11 mouse cellular contexts compared by ENCODE assay signal in genomic region chr8:71527162-71527870, GRCm38 (mm10). TPM values are rescaled to one million over a fixed set of nuclear protein-coding genes. Genes with fewer than 3 reads are reported as not detected.
A peak's percentile ranks its signal among the peaks of the same experiment; 100 is the strongest.
DNase-seq lines count a peak whose midpoint lies in the region; ATAC-seq and TF ChIP-seq lines count a peak whose summit lies in the region.
"Had no signal": no experiment of that assay in that cellular context is flagged by ENCODE, and none has a peak within 500 bp of the region (broad histone marks: within the 10 kb centered on the region; RNA-seq: fewer than 3 reads in every experiment).

No protein-coding gene starts in this region.

- H3K9me3 ChIP-seq in kidney, embryonic 16.5 days (ENCODE audit: low read length) = no peaks in the 10 kb centered on the region
- no peaks in the 10 kb centered on the region for H3K9me3 ChIP-seq in CH12.LX (replicated peaks; ENCODE audit: low read length)
- H3K9me3 ChIP-seq in limb, embryonic 10.5 days (replicated peaks) = no peaks in the 10 kb centered on the region

- no peak for TF ChIP-seq RAD21 in CH12.LX (IDR thresholded peaks at IDR 0.05; ENCODE audit: low read depth, low read length)

- no peak for DNase-seq in kidney, postnatal 4 days
- DNase-seq in CH12.LX (ENCODE audit: extremely low read depth) (peak; percentile 37), NIH3T3 (ENCODE audit: low read depth) (peak; percentile 62)
- DNase-seq in limb, embryonic 10.5 days (ENCODE audit: low spot score) = no peak
- DNase-seq in urinary bladder, postnatal 36 days (ENCODE audit: low spot score in 2 of 2) = no peak
- DNase-seq in testis, postnatal 14 days (ENCODE audit: low spot score) = no peak
- DNase-seq: gastrocnemius, postnatal 36 days; right cerebral cortex, postnatal 4 days had no signal

- no peak; the same call in 1 of the 2 replicates for TF ChIP-seq EP300 in CH12.LX (IDR thresholded peaks at IDR 0.05; ENCODE audit: low read length)

- TF ChIP-seq POLR2A in CH12.LX (IDR thresholded peaks at IDR 0.05; ENCODE audit: low read depth, low read length) = no peak

- peaks cover 21% of the 10 kb centered on the region for H3K4me1 ChIP-seq in kidney, embryonic 16.5 days (ENCODE audit: insufficient read depth, low read length)
- peaks cover 27 to 48% of the 10 kb centered on the region in 2 experiments for H3K4me1 ChIP-seq in CH12.LX (ENCODE audit: control insufficient read depth in 1 of 2, insufficient read depth in 2 of 2)
- peaks cover 23% of the 10 kb centered on the region for H3K4me1 ChIP-seq in limb, embryonic 10.5 days

- no peak for ATAC-seq in kidney, embryonic 16.5 days (ENCODE audit: low FRiP score, low TSS enrichment)

- H3K4me3 ChIP-seq in kidney, embryonic 16.5 days (ENCODE audit: low read length) = no peak overlapping the region
- H3K4me3 ChIP-seq in CH12.LX (replicated peaks in 1 of 3; ENCODE audit: low read depth in 2 of 3, low read length in 2 of 3, poor library complexity in 1 of 3) = no peak overlapping the region
- H3K4me3 ChIP-seq in limb, embryonic 10.5 days = no peak overlapping the region

- H3K4me2 ChIP-seq in kidney, embryonic 16.5 days (replicated peaks; ENCODE audit: low read depth, low read length) = no peak overlapping the region
- H3K4me2 ChIP-seq in CH12.LX (ENCODE audit: insufficient read depth, low read depth, poor library complexity, severe bottlenecking) = peak overlapping the region; percentile 26; the same call in 1 of the 2 replicates

- peak overlapping the region; percentile 82 for H3K27ac ChIP-seq in kidney, embryonic 16.5 days (ENCODE audit: low read length)
- peak overlapping the region; percentile 40; the same call in 1 of the 2 replicates for H3K27ac ChIP-seq in CH12.LX (ENCODE audit: insufficient read depth, low read depth)
- 0 out of 2 replicates have a peak overlapping the region, but pooled peaks have one; percentile 19 for H3K27ac ChIP-seq in limb, embryonic 10.5 days

- dilution Hi-C loops in CH12.LX (cut with MboI; ENCODE audit: extremely low pct_ligation_motif_present, extremely low pct_unique_long_range_greater_than_20kb, low sequenced_read_pairs) = no loop called here

- in situ Hi-C loops in CH12.LX (cut with MboI; ENCODE audit: low pct_ligation_motif_present, low pct_unique_long_range_greater_than_20kb, low sequenced_read_pairs) = no loop called here

- peaks cover 16% of the 10 kb centered on the region for H3K27me3 ChIP-seq in kidney, embryonic 16.5 days (ENCODE audit: insufficient read depth, low read length)
- no peaks in the 10 kb centered on the region for H3K27me3 ChIP-seq in CH12.LX (replicated peaks)
- peaks cover 60% of the 10 kb centered on the region for H3K27me3 ChIP-seq in limb, embryonic 10.5 days (ENCODE audit: low read depth, poor library complexity, severe bottlenecking)

- TF ChIP-seq CTCF in CH12.LX (conservative IDR thresholded peaks at IDR 0.05 in 1 of 2, IDR thresholded peaks at IDR 0.05 in 1 of 2; ENCODE audit: low read depth in 2 of 2, low read length in 2 of 2) = no peak

- WGBS in kidney, embryonic 16.5 days = 69% methylated on average over 3 of the region's 3 CpGs
- WGBS in limb, embryonic 10.5 days = 57% methylated on average over 3 of the region's 3 CpGs

- H3K9ac ChIP-seq in kidney, embryonic 16.5 days (replicated peaks; ENCODE audit: low read length) = no peak overlapping the region
- H3K9ac ChIP-seq in CH12.LX (ENCODE audit: insufficient read depth, low read depth) = peak overlapping the region; percentile 41; the same call in 1 of the 2 replicates

- no peaks in the 10 kb centered on the region for H3K79me2 ChIP-seq in CH12.LX (replicated peaks; ENCODE audit: control insufficient read depth, extremely low read depth, insufficient read depth, poor library complexity, severe bottlenecking)

- H3K36me3 ChIP-seq in kidney, embryonic 16.5 days (ENCODE audit: insufficient read depth, low read length) = no peaks in the 10 kb centered on the region
- H3K36me3 ChIP-seq in CH12.LX (replicated peaks in 1 of 2; ENCODE audit: control insufficient read depth in 1 of 2, insufficient read depth in 1 of 2, low read length in 1 of 2) = no peaks in the 10 kb centered on the region
- no peaks in the 10 kb centered on the region for H3K36me3 ChIP-seq in limb, embryonic 10.5 days

TF ChIP-seq in CH12.LX, 34 proteins besides CTCF, POLR2A, EP300 and RAD21 (continues in another document):
- TF ChIP-seq CHD2 (IDR thresholded peaks at IDR 0.05; ENCODE audit: low read length) (peak; percentile 64; the same call in 1 of the 2 replicates), POLR2AphosphoS2 (IDR thresholded peaks at IDR 0.05; ENCODE audit: low read depth, low read length) (no peak), ELF1 (IDR thresholded peaks at IDR 0.05; ENCODE audit: low read depth, low read length) (no peak), ZMIZ1 (IDR thresholded peaks at IDR 0.05; ENCODE audit: low read depth, low read length) (no peak), IRF4 (IDR thresholded peaks at IDR 0.05; ENCODE audit: low read depth, low read length) (peak; percentile 46; the same call in 1 of the 2 replicates), ZNF384 (IDR thresholded peaks at IDR 0.05; ENCODE audit: low read depth, low read length) (no peak), RCOR1 (conservative IDR thresholded peaks at IDR 0.05; ENCODE audit: low read depth, low read length) (no peak), PAX5 (IDR thresholded peaks at IDR 0.05; ENCODE audit: low read length) (no peak), NRF1 (IDR thresholded peaks at IDR 0.05; ENCODE audit: low read depth, low read length) (no peak), SMC3 (IDR thresholded peaks at IDR 0.05; ENCODE audit: low read depth, low read length) (no peak), MXI1 (IDR thresholded peaks at IDR 0.05; ENCODE audit: low read depth, low read length) (no peak), BHLHE40 (IDR thresholded peaks at IDR 0.05; ENCODE audit: low read depth, low read length) (peak; percentile 64), KAT2A (IDR thresholded peaks at IDR 0.05; ENCODE audit: insufficient replicate concordance, low read length) (no peak), E2F4 (IDR thresholded peaks at IDR 0.05; ENCODE audit: insufficient replicate concordance, low read depth, low read length) (no peak), TCF12 (IDR thresholded peaks at IDR 0.05; ENCODE audit: low read depth, low read length) (0 out of 2 replicates have a peak, but pooled peaks have one; percentile 17), HCFC1 (IDR thresholded peaks at IDR 0.05; ENCODE audit: low read depth, low read length) (no peak), GABPA (IDR thresholded peaks at IDR 0.05; ENCODE audit: insufficient replicate concordance, low read depth, low read length) (no peak), JUN (IDR thresholded peaks at IDR 0.05; ENCODE audit: insufficient read depth, low read depth, low read length) (no peak), JUND (conservative IDR thresholded peaks at IDR 0.05; ENCODE audit: low read depth, low read length) (peak; percentile 32; the same call in 1 of the 2 replicates), NELFE (IDR thresholded peaks at IDR 0.05; ENCODE audit: low read depth, low read length) (no peak), USF1 (IDR thresholded peaks at IDR 0.05; ENCODE audit: low read depth, low read length) (peak; percentile 10; the same call in 1 of the 2 replicates), MAX (IDR thresholded peaks at IDR 0.05; ENCODE audit: low read length) (no peak), MAFK (IDR thresholded peaks at IDR 0.05; ENCODE audit: insufficient replicate concordance, low read length) (0 out of 2 replicates have a peak, but pooled peaks have one; percentile 16), SIN3A (IDR thresholded peaks at IDR 0.05; ENCODE audit: low read length) (no peak), UBTF (IDR thresholded peaks at IDR 0.05; ENCODE audit: low read depth, low read length) (no peak), ZKSCAN1 (IDR thresholded peaks at IDR 0.05; ENCODE audit: borderline replicate concordance, low read depth, low read length) (no peak), CHD1 (IDR thresholded peaks at IDR 0.05; ENCODE audit: low read depth, low read length) (no peak), TBP (conservative IDR thresholded peaks at IDR 0.05; ENCODE audit: low read depth, low read length) (no peak), USF2 (conservative IDR thresholded peaks at IDR 0.05; ENCODE audit: low read depth, low read length) (no peak)

RNA-seq across cellular contexts. Expression of gene Ccdc194, which starts 1.8 kb away (rescaled TPM):
- polyA plus RNA-seq in kidney, embryonic 16.5 days (2015; fragmentation: Nextera tagmentation; extraction: Ambion mirVana) = 0.15 and 0.61 TPM in 2 replicates
- total RNA-seq in CH12.LX (2012; rRNA removed) = not detected in 2 replicates
- total RNA-seq in CH12.LX (2014; rRNA removed) = not detected in 2 replicates
- not detected in 2 replicates for polyA plus RNA-seq in CH12.LX (2012; ENCODE audit: insufficient read length, low read depth)
- 0.65 and 0.78 TPM in 2 replicates for polyA plus RNA-seq in limb, embryonic 10.5 days (2016; fragmentation: Nextera tagmentation; extraction: Ambion mirVana)
- total RNA-seq: common myeloid progenitor, adult 5-6 weeks; gastrocnemius, postnatal 36 days; MEL had no signal

RNA-seq across cellular contexts. Expression of gene Bst2, which starts 9.9 kb away (rescaled TPM):
- 53.6 and 55.6 TPM in 2 replicates for polyA plus RNA-seq in kidney, embryonic 16.5 days (2015; fragmentation: Nextera tagmentation; extraction: Ambion mirVana)
- 404 and 424 TPM in 2 replicates for total RNA-seq in CH12.LX (2012; rRNA removed)
- 304 and 321 TPM in 2 replicates for total RNA-seq in CH12.LX (2014; rRNA removed)
- polyA plus RNA-seq in CH12.LX (2012; ENCODE audit: insufficient read length, low read depth) = 214 and 243 TPM in 2 replicates
- polyA plus RNA-seq in limb, embryonic 10.5 days (2016; fragmentation: Nextera tagmentation; extraction: Ambion mirVana) = 5.6 TPM in 2 replicates

RNA-seq across cellular contexts. Expression of gene Mvb12a, which starts 15.4 kb away (rescaled TPM):
- polyA plus RNA-seq in kidney, embryonic 16.5 days (2015; fragmentation: Nextera tagmentation; extraction: Ambion mirVana) = 114 and 118 TPM in 2 replicates
- total RNA-seq in CH12.LX (2012; rRNA removed) (113 and 128 TPM in 2 replicates), CH12.LX (2014; rRNA removed) (149 and 157 TPM in 2 replicates)
- 80.5 and 82.1 TPM in 2 replicates for polyA plus RNA-seq in CH12.LX (2012; ENCODE audit: insufficient read length, low read depth)
- polyA plus RNA-seq in limb, embryonic 10.5 days (2016; fragmentation: Nextera tagmentation; extraction: Ambion mirVana) = 76.2 and 77.5 TPM in 2 replicates

RNA-seq across cellular contexts. Expression of gene Plvap, which starts 15.8 kb away (rescaled TPM):
- polyA plus RNA-seq in kidney, embryonic 16.5 days (2015; fragmentation: Nextera tagmentation; extraction: Ambion mirVana) = 165 TPM in 2 replicates
- total RNA-seq in CH12.LX (2012; rRNA removed) = 0.04 TPM in 1 of 2 replicates, not detected in the other
- not detected in 2 replicates for total RNA-seq in CH12.LX (2014; rRNA removed)
- 0.27 and 0.37 TPM in 2 replicates for polyA plus RNA-seq in CH12.LX (2012; ENCODE audit: insufficient read length, low read depth)
- polyA plus RNA-seq in limb, embryonic 10.5 days (2016; fragmentation: Nextera tagmentation; extraction: Ambion mirVana) = 74.6 and 77.7 TPM in 2 replicates

RNA-seq across cellular contexts. Expression of gene Tmem221, which starts 31.4 kb away (rescaled TPM):
- polyA plus RNA-seq in kidney, embryonic 16.5 days (2015; fragmentation: Nextera tagmentation; extraction: Ambion mirVana) = 16.3 and 16.7 TPM in 2 replicates
- total RNA-seq in CH12.LX (2012; rRNA removed) (0.21 and 0.51 TPM in 2 replicates), CH12.LX (2014; rRNA removed) (not detected in 2 replicates)
- not detected in 2 replicates for polyA plus RNA-seq in CH12.LX (2012; ENCODE audit: insufficient read length, low read depth)
- 0.29 and 0.45 TPM in 2 replicates for polyA plus RNA-seq in limb, embryonic 10.5 days (2016; fragmentation: Nextera tagmentation; extraction: Ambion mirVana)
- total RNA-seq: common myeloid progenitor, adult 5-6 weeks had no signal

Comparison
In these comparisons a context has a peak if more than half of its experiments do, and no peak if none do; other contexts are left out.
1. H3K27ac ChIP-seq: peak in every context shown above with its lines; median percentile 82 in kidney, embryonic 16.5 days; 40 in CH12.LX; 19 in limb, embryonic 10.5 days.
2. DNase-seq: peak in CH12.LX (single experiment) and NIH3T3 (single experiment); none in kidney, postnatal 4 days (0 of 2), limb, embryonic 10.5 days (single experiment), urinary bladder, postnatal 36 days (0 of 2) and testis, postnatal 14 days (single experiment).